Mouse (Mus musculus) heart, adult 11 months (tissue): ENCODE data around the gene Ralgapa2.

Source experiments
- DNase-seq: peaks from one replicate; pipeline ENCODE4 v3.0.0; 2022

The Ralgapa2 gene

DNA sequence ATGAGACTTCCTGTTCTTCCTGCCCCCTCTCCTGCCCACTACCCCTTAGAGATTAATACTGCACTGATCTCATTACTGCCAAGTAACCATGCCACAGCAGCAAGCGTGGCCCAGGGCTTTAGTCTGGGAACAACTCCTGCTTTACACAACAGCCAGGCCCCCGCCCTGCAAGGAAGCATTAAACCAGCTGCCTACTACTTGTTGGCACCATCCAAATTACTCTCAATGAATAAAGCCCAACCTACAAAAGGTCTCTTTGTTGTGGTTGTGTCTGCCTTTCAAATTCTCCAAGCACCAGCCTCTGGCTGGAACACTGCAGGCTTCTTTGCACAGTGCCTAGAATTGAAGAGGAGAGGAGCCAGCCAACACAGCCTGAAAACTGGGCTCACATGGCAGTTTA, 164.2 kb downstream of the Ralgapa2 start:
- peak; percentile 83 for DNase-seq

DNA sequence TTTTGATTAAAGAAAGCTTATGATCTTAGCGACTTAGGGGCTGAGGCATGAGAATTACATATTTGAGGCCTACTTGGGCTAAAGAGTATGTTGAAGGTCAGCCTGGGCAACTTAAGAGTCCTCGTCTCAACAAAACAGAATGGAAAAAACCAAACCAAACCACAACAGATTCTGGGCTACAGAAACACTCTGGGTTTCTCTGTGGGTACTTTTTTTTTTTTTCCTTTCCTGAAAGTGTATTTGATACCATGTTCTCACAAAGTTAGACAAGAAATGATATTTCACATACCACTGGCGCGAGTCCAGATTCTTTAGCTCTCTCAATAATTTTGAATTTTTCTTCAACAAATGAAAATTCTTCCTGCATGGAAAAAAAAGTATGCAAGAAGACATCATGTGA, 172.1 kb downstream of the Ralgapa2 start:
- no peak for DNase-seq

DNA sequence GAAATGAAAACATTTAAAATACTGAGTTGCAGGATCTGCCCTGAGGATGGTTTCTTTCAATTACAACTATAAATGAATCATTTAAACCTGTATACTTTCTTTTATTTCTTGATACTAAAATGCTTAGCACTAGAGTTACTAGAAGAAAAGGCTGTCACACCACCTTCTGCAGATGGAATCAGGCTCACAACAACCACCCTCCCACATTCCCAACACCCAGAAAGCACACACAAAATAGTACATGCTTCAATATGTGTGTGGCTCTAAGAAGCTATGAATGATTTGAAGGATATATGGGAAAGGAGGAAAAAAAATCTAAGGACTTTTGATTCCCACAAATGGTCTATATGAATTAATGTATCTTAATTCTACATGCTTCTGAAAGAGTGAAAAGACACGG, 174.6 kb downstream of the Ralgapa2 start:
- no peak for DNase-seq

DNA sequence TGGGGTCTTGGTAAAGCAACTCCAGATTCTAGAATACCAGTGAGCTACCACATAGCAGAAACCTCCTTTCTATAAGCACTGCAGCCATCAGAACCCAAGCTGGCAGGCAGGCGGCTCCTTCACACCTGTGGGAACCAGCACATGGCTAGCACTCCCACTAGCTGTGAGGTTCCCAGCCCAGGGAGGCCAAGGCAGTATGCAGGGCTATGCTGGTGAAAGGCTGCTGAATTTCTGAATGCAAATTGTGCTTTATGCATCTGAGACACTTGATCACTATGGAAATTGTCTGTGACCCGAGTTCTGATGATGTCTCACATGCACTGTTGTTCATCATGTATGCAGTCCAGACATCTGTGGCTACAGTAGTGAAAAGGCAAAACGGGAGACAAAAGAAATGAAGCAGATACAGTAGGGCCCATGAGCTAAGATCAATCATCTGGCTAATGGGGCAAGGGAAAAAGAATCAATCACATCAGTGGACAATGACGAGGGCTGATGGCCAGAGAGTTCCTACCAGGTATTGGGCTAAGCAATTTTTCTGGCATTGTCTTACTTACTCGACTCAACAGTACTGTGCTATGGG, 180.2 kb downstream of the Ralgapa2 start:
- DNase-seq: no peak

DNA sequence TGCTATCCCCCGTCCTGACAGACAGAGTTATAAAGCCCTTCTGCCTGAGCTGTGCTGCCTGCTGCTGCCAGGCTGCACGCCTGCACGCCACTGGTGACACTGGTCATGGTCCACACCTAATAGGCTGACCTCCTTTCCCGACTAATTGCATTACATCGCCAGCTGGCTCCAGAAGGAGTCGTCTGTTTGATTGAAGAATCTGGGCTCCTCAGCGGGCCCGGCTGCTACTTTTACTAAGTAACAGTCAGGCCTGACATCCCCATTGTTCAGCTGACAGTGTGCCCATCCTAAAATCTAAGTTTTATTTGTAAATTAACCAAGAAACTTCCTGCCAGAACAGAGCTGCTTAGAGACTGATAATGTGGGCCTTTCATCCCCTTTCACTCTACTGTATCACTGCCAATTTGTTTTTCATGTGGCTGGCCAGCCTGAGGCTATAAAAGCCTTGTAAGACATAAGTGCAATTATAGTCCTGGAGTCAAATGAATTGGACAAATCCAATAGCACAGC, 181.3 kb downstream of the Ralgapa2 start:
- peak; percentile 88 for DNase-seq

DNA sequence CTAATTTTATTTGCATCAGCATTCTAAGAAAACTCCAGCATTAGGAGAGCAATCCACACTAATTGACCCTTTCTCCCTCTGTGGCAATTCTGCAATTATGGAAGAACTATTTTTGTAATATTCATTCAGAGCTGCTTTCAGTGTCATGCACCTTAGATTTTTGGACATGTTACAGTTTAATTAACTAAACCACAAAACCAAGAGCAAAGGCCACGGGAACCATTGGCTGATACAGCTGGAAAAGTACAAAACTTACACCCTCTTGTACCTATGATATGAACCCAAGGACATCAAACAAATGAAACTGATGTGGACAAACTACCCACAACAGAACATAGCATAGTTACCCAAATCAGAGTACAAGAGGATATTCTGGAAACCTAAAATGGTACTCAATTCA, 182.0 kb downstream of the Ralgapa2 start:
- DNase-seq: no peak

DNA sequence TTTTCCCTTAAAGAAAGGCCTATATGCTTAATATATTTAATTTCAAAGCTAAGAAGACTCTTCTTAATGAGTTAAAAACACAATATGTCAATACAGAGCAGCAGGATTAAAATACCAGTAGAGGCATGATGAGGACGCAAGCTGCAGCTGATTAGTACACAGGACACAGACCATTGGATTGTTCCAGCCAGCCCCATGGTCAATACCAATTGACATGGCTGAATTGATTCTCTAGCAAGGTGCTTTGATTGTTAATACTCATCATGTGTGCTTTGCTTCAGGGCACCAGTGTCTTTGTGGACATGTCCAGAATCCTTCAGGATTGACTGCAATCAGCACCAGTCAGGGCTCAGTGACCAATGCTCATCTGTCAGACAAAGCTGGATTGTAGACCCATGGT, 185.5 kb downstream of the Ralgapa2 start:
- no peak for DNase-seq

DNA sequence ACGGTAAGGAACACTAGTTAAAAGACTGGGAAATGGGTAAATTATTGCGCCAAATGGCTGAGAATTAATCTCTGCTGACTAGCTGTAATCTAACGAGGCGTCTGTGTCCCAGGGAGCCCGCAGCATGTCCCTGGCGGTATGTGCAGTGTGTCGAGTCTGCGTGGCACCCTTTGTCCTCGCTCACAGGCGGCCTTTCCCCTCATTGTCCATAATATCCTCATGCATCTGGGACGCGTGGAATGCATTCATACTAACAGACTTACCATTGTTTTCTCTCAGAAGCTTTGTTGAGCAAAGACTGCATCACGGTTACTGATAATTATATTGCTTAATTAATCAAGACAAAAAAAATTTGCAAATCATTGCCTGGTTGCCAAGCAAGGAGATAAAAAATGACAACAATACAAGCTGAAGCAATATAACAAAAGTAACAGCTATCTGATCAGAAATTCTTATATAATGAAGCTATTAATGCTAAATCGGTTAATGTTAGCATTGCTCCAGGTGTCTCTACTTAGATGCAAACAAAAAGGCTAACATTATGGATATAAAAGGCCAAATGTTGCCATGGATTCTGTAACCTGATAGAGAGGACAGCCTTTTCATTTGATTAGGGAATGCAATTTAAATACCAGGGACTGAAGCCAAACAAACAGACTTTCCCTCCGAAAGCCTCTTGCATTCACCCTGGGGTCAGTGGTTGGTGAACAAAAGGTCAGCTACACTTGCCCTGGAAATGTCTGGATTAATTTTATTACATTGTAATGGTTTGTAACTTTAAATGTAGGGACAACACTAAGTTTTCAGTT, 187.0 kb downstream of the Ralgapa2 start:
- no peak for DNase-seq

DNA sequence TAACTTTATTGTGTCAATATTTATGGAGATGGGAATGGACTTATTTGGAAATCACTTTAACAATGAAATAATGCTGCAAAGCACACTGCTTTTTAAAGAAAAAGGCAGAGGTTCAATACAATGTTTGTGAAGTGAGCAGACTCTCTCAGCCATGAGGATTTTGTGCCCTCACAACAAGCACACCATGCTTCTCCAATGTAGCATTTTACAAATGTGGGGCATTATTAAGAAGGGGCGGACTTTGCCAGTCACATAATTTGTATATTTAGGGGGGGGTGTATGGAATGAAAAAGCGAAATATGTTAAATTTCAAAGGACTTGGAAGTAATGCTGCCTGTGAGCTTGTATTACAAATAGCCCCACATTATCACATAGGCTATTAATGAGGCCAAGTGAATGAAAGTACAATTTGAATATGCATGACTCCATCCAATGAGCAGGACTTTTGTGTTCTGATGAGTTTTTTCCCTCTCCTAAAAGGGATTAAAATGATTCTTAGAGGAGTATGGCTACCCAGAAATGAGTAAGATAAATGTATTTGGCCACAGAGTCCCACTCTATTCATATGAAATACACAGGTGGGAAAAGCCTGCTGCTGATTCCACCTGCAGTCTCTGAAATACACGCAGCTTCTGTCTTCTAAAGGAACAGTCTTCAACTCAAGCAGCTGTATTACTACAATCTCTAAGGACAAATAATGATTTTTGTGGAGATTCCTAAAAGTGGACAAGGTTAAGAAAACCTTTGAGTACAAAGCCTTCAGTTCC, 187.8 kb downstream of the Ralgapa2 start:
- DNase-seq: no peak

DNA sequence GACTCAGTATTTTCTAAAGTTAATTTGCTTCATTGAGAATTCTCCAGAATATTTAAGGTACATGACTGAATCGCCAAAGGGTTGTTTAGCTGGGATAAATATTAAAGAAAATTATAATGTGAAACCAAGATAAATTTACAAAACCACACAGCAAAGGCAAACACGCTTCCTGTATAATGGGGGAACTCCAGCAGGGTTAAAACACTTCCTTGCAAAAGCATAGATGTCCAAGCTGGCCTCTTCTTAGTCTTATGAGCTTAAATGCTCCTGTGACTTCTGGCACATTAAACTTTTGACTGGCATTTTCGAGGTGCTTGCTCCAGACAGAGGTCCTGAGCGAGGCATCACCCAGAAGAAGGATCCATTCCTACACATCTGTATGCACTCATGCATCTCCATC, 188.6 kb downstream of the Ralgapa2 start:
- DNase-seq: no peak

DNA sequence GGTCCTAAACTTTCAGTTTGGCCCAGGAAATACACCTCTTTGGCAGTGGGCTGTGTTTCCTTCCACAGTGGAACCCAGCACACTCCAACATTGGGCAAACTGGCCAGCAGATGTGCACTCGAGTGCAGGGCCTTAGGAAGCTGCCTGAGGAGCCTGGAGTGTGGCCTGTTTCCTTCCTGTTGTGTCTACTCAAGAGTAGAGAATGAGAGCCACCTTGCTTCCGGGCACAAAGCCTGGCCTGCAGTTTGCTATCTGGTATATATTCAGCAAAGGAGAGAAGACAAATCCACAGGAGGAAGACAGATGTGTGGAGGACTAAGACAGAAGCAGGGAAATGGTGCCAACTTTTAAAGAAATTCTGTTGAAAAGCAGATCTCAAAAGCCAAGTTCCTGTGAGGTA, 189.4 kb downstream of the Ralgapa2 start:
- no peak for DNase-seq

DNA sequence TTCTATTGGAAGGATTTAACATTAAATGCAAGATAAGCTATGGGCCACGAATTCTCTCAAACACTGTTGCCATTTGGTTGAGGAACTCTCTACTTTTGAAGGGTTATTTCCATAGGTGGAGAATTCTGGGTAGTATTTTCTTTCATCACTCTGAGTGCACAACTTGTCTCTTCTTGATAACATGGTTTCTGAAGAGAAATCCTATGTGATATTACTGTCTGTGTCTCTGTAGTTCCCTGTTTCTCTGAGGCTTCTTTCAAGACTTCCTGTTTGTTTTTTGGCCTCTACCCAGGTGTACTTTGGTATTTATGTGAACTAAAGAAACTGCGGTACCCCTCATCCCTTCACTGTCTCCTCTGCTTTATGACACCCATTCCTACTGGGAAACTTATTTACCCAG, 190.1 kb downstream of the Ralgapa2 start:
- DNase-seq: no peak

DNA sequence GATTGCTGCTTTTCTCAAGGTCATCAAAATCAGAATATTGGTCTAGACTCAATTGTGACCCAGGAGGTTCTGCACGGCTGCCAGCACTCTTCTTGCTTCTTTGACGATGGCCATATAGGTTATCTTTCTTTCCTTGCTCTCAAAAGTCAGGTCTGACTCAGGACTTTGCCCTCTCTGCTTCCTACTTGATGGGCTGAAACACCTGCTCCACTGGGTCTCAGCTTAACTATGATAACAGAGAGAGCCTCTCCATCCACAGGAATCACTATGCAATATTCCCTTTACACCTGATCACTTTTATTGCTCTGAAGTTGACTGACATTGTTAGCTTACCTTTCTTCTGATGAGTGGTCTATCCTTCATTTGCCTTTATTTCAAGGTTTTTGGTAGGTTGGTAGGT, 191.5 kb downstream of the Ralgapa2 start:
- no peak for DNase-seq

DNA sequence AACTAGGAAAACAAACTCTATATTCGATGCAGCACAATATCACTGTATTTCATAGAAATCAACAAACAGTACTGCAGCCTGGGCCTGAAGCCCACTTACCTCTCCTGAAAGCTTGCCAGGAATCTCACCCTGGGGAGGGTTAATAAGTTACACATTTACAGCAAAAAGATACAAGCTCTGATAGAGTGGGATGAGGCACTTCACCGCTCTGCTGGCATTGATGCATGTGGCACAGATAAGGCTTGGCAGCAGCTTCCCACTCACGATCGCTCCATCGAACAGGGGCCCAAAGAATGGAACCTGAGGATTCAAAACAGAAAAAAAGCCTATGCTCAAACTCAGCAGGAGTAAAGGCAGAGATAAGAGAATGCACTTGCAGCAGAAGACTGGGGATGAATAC, 197.4 kb downstream of the Ralgapa2 start:
- no peak for DNase-seq

DNA sequence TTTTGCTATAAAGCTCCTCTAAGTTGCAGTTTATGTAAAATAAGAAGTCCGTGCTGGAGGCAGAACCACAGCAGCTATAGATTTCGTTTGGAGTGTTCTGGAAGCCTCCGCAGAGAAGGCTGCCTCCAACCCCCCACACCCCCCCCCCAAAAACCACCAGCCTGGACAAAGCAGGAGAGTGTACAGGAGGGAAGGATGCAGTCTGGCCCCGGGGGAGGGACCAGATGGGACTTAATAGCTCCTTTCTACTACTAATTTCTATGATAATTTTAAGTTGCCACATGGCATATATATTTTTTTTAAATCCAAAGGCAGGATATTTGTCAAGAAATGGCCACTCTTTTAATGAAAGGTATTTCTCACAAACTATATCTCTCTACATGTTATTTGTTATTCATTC, 198.3 kb downstream of the Ralgapa2 start:
- DNase-seq: no peak

DNA sequence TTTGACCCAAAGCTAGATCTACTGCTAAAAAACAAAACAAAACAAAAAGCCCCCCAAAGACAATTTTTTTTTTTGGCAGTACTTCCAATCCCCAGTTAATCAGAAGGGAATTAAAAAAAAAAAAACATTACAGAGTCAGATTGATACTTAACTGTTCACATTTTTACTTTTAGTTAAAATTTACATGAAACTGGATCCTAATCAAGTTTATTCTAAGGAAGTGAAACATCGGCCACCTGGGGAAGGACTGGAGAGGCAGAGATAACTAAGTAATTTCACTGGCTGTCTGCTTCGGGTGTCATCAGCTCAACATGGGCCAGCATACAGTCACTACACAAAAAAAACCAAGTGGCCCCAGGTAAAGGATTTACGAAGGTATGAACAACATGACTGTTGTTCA, 201.4 kb downstream of the Ralgapa2 start:
- DNase-seq: no peak

DNA sequence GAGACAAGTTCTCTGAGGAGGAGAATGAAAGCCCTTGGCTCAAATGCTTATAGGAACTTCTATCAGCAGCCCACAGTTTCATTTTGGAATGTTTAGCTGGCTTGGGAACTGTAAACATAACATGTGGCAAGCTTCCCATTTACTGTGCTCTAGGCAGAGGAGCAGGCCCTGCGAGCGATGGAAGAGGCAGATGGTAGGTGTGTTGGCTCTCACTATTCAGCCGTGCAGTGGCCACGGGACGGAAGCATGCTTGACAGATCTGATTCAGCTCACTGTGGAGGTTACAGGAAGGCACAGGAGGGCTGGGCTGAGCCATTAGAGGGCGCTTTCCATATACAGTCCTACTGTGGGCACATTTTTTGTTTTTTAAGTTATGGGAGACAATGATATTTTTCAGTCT, 201.9 kb downstream of the Ralgapa2 start:
- DNase-seq: no peak

DNA sequence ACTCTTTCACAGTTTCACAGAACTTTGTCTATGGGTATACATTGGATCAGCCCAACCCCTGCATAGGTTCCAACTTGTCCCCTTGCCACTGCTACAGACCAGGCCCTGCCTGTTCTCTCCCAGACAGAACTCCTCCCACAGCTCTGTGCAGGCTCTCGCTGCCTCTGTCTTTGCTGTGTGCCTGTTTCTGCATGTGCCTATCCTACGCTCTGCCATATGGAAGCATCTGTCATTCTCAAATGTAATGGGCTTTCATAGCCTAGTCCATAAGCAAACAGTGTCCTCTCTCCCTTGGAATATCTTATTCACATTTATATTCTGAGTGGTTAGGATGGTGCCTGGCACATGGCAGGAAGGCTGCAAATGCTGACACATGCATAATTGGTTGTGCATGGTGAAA, 202.7 kb downstream of the Ralgapa2 start:
- DNase-seq: no peak

DNA sequence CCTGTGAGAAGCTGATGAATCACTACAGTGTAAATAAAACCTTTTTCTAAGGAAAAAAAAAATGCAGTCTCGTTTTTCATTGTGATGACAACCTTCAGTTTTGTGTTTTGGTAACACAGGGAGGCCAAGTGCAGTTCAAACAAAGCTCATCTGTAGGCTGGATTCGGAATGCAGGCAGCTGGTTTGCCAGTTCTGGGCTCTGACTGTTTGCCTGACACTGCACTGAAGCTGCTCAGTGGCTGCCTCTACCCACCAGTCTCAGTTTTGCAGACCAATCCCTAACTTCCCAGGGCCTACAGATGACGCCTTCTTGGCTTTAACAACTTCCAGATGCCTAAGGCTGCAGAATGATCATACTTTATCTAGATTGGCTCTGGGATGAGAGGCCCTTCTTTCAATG, 205.1 kb downstream of the Ralgapa2 start:
- DNase-seq: no peak

DNA sequence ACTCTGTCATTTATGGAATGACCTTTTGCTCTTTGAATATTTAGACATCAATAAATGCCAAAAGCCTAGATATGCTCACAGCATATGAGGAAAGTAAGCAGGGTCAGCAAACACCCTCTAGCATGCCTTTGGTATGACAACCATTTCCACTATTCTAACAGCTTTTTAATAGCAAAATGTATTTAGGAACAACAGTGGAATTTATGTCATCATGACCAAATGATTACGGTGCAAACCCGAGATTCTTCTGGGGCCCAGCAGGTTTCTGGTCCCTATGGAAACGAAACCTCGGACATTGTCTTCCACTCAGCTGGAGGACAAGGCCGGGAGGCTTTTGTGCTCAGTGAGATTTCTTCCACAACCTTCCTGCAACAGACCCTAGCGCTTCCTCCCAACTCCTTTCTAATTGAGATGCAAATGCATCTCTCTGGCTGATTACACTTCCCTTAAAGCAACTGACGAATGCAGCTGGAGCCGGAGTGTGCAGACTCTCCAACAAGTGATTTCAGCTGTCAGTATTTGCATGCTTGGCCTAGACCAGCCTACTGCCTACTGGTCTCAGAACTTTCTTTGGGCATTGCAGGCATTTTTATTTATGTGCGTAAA, 209.9 kb downstream of the Ralgapa2 start:
- no peak for DNase-seq

DNA sequence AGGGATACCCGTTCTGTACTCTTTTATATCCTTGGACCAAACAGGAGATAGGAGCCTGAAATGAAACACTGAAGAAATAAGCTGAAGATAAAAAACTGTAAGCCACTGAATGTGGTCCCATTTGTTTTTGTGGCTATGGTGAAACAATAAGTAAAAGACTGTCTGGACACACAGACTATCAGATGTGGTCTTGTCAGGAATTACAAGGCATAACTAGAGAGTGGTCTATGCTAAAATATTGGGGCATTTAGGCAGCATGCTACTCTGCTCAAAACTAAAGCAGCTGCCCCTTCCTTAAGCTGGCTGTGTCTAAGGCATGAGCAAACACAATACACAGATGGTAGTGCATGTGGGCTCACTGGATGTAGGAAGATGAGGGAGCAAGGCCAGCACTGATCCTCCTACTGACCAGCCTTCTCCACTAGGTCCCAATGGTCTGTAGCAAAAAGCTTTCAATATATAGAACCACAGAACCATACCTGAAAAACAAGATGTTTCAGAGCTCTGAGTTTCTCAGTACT, 211.6 kb downstream of the Ralgapa2 start:
- no peak for DNase-seq

DNA sequence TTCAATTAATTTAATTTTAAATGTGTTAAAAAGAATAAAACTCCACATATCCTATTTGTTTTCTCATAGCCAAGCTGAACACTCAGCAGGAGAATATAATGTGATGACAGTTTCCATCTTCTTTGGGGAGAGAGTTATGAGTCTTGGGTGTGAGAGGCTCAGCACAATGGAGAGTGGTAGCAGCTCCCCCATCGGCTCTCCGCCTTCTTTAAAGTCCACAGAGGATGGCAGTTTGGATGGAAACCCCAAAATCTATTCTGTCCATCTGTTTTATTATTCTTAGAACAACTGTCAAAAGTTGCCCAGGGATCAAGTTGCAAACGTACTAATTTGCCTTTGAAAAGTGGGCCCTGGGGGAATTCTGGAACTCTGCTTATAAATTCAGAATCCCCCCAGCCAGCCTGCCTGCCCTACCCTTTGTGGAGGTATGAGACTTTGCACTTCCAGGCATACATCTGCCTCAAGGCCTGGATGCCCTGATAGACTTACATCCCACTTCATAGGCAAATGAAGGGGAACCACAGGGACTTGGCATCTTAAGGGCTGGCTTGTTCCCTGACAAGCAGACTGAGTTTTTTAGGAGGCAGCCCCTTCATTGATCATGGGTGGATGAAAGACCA, 212.2 kb downstream of the Ralgapa2 start:
- DNase-seq: no peak

DNA sequence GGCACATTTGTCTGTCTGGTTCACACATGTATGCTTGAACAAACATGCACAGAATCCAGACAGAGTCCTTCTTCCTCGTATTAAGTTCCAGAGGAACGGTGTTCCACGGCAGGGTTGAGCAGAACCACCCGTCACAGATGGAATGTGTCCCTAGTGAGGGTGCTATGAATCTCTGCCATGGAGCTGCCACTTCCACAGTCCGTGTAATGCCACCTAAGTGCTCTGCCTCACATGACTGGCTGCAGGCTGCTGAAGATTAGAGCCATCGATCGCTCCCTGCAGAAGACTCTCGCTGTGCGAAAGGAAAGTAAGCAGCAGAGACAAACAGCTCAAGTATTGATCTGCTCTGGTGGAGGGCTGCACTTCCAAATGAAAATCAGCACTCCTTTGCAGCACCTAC, 218.6 kb downstream of the Ralgapa2 start:
- no peak for DNase-seq
